Mouse (Mus musculus) adrenal gland, postnatal 14 days (tissue): Measurements from ENCODE around the gene Pygm. TPM values are rescaled to one million over a fixed set of nuclear protein-coding genes. Genes with fewer than 3 reads are reported as not detected.

Experiments
- DNase-seq: peaks from one replicate; pipeline ENCODE4 v3.0.0; 2021; ENCODE audit warnings: mixed read lengths
- total RNA-seq: library from RNA; stranded (reverse); gene quantifications from 2 replicates; pipeline ENCODE4 v1.2.3, GENCODE M21; 2021

The Pygm gene
- total RNA-seq, 1 experiment from 2014 or later: 85.7 TPM

DNA sequence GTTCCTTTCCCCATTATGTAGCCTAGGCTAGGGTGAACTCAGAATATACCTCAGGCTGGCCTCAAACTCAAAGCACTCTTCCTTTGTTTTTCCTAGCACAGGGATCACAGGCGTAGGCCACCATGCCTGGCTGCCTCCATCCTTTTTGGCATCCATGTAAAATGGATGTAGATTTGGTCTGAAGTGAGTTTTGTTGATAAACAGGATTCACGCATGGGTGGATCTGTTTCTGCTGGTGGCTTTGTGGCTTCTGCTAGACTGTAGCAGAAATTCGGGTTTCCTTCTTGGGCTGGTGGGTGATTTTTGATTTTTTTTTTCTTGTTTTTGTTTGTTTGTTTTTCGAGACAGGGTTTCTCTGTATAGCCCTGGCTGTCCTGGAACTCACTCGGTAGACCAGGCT is 25.7 kb downstream of the Pygm start:
- DNase-seq: no peak

DNA sequence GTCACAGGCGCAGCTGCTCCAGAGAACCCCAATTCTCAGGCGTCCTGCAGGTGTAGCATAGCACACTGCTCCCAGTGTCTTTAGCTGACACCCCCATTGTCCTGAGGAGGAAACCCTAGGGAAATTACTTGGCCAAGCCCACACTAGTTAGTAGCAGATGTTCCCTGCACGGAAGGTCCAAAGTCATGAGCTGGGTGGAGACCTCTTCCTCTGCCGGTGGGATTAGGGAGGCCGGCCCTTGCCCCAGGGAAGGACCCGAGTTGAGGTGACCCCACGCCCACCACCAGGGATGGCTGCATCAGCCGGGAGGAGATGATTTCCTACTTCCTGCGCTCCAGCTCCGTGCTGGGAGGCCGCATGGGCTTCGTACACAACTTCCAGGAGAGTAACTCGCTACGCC is 28.6 kb downstream of the Pygm start:
- no peak for DNase-seq

DNA sequence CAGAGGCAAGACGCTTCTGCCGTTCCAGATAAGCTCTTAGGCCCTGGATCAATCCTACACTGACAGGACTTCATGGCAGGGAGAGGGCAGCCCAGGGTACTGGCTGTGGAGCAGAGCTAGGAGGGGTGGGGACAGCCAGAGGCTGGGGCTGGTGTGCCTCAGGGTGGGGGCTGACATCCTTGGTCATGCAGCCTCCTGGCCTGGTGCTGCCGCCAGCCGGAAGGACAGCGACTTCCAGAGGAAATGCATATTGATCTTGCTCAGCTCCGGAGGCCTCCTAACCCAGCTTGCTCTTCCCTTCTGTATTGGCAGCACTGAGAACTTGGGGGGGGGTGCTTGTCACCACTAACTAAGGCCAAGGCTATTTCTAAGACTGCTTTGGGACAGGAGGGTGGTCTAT is 31.3 kb downstream of the Pygm start:
- DNase-seq: no peak

DNA sequence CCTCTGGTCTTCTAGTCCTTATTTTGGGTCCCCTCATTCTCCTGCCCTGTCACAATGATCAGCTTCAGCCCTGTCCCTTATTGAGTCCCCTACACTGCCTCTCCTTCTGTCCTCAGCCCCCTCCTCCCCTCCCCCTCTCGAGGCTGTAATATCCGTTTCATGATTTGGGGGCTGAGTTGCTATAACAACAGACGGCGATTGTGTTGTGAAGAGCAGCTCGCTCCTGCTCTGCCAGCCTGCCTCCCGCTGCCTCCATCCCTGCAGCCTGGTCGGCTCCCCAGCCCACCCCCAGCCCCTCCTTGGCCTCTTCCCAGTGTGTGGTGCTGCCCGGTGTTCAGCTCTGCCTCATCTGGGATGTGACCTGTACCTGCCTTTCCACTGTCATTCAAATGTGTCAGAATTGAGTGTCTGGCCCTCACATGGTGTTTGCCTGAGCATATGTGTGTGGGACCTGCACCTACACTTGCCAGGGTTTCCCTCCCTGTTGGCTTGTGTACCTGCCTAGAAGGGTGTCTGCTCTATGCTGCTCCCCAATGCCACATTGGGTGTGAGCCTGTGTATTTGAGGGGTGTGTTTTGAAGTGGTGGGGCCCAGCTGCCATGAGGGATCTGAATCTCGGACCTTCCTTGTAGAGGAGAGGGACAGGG is 32.0 kb downstream of the Pygm start:
- DNase-seq: no peak

DNA sequence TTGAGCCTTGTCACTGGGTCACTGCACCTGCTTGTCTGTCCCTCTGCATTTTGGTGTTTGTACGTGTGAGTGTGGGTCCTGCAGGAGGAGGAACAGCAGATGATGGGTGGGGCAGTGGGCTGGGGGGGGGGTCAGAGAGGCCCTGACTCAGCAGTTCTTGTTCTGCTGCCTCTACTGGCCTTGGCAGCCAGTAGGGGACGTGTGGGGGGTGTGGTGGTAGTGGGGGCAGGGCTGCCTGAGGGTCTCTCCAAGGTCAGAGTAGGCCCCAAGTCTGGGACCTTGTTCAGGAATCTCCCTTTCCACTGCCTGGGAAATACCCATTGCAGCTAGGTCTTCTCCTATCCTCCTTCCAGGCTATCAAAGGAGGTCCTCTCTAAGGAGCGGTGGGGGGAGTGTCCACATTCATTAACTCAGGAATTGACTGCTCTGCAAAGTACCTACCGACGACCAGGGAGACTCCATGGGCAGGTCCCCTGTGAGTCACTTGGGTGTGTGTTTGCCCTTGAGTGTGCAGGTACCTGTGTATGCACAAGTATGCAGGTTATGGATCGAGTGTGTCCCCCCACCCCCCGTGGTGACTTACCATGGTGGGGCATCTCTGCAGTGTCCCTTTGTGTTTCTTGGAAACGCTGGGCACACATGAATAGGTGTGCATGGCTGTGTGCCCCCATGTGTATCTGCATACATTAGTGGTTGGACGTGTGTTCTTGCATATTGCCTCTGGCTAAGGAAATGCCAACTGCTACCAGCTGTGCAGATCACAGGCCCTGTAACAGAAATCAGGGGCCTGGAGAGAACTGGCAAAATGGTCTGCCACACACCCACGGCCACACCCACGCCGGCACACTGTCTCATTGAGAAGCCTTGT is 32.9 kb downstream of the Pygm start:
- no peak for DNase-seq

DNA sequence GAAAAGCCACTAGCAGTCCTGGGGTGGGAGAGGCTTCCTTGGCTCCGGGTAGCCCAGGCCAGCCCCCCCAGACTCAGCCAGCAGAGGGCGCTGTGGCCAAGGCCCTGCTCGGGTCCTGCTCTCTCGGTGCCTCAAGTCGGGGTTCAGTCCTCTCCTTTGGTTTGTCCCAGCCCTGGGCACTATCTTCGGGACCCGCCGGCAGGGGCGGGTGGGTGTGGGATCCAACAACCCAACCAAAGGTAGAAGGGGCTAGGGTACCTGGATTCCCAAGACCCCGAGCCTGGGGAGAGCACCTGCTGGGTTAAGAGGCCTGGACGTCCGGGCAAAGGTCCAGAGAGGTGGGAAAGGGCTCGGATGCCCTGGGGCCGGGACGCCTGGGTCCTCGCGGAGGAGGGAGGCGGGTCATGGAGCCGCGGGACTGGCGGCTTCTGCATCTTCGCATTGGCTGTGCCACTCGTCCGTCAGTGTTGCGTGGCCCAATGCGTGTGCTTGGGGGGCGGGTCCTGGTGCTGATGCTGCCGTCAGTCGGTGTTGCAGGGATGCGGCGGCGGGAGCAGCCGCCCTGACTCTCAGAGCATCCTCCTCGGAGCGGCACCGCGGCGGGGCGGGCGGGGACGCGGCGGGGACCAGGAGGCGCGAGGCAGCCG is 34.2 kb downstream of the Pygm start, which contains the start of gene Nrxn2:
Gene Nrxn2 (plus strand): TSS at position 499 of the 647 bp plus-strand sequence.
- peak; percentile 92 for DNase-seq

DNA sequence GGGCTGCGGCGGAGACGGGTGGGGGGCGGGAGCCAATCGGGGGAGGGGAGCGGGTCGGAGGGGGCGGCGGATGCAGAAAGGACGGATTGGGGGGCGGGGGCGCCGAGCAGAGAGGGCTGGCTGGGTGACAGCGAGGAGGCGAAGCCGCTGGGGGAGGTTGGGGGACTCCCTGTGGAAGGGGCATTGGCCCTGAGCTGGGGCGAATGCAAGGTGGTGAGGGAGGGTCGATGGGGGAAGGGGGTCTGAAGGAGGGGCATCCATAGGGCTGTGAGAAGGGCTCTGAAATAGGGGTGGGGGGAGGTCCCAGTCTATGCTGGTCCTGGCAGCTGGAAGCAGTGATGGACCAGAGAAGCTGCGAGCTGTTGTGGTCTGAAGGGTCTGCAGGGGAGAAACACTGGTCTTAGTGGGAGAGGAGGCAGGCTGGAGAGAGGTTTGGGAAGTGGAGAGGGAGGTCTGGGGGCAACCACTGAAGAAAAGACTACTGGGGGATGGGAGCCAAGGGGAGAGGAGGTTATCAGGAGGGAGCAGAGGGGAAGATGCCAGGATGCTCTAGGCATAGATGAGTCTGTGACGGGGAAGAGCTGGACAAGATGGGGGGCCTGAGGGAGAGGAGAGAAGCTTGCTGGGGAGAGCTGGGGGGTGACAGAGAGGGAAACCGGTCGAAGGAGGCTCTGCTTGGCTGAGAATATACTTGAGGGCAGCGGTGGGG is 34.9 kb downstream of the Pygm start:
- DNase-seq: no peak

DNA sequence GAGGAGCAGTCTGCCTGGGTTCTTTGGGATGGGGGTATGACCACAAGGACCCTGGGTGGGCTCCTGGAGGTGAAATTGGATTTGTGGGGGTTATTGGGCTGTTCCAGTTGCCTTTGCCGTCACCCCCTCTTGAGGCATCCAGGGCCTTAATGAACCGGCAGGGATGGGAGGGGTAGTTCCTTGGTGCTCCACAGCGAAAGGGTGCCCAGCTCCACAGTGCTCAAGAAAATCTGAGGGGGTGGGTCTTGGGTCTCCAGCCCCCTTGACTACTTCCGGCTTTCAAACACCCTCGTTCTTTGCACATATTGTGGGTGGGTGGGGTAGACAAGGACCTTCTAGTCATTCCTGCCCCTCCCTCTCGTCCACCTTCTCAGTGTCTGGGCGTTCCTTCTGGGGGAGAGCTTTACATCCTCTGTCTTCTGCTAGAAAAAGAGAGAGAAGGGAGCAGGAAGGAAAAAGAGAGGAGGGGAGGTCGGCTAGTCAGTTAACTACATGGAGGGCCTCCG is 35.7 kb downstream of the Pygm start:
- no peak for DNase-seq

DNA sequence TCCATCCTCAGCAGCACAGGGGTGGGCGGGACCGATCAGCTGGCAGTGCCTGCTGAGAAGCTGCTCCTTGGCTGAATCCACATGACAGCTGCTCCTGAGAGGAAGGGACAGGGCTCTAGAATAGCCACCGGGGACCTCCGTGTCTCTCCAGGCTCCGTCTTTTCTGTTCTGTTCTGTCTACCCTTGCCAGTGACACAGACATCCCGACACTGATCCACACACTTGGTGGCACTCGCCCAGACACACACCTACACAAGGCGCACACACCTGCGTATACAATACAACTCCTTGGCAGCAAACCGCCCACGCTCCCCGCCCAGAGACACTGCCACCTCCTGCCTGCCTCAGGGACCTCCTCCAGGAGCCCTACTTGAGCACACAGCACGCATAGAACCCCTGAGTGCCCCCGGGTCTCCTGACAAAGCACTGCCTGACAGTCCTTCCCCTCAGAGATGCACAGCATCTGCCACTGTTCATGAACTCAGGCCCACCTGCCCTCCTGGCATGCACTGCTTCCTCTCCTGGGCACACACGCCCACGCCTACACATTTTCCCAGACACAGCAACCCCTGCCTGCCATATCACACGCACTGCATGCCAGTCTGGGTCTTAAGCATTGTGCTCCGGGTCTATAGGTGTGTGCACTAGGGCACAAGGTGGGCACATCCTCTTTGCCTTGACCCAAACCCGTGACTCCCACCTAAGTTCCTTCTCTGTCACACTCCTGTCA is 36.4 kb downstream of the Pygm start:
- no peak for DNase-seq

DNA sequence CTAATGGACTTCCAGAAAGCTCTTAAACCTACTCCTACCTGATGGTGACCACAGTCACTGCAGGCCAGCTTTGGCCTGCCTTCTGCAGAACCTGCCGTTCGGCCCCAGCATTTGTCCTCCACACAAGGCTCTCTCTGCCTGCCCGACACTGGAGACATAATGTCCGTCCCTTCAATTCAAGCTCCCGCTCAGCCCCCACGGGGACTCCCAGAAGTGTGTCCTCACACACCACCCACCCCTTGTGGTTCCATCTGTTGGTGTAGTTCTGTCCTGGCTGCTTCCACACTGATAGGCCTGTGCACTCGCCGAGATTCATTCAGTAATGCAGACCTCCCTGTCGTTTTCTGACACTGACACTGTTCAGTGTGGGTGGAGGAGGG is 37.0 kb downstream of the Pygm start:
- DNase-seq: no peak

DNA sequence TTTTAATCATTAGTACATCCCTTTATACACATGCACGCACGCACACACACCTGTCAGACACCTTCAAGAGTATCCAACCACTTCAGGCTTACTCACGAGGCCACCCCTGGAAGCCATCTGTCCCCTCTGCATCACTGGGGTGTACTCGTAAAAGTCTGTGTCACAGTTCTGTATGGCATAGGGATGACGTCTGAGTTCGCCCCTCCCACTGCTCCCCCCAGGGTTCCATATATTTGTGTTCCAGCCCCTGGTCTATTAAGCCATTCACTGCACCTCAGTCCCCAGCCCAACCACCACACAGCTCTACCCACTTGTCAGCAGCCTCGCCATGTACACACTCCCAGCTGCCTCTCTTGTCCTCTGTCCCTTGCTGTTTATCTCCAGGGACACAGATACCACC is 37.8 kb downstream of the Pygm start:
- DNase-seq: no peak

DNA sequence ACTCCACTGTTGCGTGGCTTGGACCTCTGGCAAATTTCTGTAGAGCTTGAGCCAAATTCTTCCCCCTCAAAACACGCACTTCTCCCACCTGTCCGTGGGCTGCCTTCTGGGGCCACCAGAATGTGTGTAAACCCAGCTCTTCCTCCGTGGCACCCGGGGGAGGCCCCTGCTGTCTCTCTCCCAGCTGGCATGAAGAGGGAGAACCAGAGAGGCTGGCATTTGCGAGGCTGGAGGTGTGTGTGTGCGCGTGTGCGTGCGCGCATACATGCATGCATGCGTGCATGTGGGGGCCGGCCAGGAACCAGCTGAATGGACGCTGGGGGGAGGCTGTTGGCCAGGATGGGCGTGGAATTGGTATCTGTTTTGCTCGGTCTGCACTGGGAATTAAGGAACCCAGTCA is 39.0 kb downstream of the Pygm start:
- DNase-seq: no peak

DNA sequence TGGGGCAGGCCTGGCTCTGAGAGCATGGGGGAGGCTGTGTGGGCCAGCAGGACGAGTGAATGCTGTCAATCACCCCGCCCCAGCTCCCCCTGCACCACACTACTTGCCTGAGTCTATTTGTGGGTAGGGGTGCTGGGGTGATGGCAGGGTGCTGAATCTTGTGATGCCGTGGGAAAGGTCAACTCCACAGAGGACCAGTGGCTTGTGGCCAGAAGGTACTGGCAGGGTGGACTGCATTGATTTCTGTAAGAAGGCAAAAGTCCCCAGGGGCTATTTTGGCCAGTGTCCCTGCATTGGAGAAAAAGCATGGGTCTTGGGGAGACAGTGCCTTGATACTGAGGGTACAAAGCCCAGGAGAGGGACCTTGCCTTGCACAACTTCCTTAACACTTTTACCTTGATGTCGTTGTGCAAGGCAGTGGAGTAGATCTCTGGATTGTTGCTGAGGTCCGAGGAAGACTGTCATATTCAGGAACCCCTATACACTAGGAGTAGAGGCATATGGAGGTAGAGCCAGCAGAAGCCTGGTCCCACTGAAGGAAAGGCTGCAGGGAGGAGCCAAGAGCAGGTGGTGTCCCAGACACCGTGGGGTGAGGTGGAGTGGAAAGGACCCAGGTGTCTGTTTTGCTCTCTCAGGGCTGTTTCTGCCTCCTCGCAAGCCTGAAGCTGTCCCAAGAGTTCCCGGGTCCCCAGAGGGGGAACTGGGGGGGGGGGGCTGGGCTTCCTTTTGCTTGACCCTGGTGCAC is 40.1 kb downstream of the Pygm start:
- DNase-seq: no peak

DNA sequence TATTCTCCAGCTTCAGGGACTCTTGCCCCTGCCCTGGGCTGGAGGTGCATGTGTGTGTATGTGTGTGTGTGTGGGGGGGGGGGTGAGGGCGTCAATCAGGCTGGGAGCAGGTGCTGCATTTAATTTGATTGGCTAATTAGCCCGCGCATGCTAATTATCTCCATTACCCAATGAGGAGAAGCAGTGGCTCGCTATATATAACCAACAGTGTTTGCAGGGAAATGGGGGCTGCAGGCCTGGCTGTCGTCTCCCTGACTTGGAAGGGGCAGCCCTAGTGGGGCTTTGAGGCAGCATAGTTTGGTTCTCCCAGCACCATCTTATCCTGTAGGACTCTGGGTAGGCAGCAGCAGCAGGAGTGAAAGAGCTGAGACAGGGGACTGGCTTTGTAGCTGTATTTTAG is 41.4 kb downstream of the Pygm start:
- DNase-seq: no peak

DNA sequence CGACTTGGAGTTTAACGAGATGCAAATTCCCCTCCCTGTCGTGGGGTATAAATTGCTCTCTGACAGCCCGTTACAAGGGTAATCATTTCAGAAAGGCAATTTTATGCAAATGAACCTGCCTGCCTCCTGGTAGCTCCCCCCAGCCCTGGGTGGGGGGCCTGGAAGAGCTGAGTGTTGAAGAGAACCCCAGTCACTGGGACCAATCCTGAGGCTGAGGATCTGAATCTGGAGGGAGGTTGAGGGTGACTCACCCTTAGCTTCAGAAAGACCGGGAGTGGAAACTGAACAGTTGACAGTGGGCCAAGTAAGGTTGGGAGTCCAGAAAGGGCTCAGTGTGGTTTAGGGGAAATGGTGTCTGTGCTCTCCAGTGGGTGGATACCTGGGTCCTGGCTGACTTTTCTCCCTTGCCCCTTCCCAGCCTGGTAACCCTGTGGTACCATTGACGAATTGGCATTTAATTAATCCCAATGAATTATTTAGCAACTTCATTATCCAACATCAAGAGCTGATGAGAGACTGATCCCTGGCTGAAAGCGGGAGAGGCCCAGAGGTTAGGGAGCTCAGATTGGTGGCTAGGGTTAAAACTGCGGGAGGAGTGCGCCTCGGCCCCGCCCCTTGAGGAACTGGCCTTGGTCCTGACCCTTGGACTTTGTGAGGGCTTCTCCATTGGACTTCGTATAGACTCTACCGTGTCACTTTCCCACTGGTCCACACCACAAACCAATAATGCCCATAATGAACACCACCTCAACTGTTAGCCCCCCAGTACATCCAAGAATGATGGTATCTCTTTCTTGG is 42.7 kb downstream of the Pygm start:
- DNase-seq: peak; percentile 79

DNA sequence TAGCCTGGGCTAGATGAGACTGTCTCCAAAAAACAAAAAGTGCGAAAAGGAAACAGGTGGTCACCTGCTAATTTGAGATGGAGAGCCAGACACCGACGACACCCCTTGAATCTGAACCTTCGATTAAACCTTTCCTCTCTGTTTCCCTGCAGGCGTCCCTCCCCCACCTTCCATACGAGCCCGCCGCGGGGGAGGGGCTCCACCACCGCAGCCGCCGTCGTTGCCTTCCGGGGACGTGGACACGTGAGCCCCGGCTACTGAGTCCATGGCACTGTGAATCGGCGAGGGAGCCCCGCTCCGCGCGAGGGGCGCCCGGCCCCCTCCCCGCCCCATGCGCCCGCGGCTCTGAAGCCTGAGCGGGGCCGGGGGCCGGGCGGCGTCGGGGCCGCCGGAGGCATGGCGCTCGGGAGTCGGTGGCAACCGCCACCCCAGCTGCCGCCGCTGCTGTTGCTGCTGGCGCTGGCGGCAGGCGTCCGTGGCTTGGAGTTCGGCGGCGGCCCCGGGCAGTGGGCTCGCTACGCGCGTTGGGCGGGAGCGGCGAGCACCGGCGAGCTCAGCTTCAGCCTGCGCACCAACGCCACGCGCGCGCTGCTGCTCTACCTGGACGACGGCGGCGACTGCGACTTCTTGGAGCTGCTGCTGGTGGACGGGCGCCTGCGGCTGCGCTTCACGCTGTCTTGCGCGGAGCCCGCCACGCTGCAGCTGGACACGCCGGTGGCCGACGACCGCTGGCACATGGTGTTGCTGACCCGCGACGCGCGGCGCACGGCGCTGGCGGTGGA is 43.6 kb downstream of the Pygm start:
- peak; percentile 73 for DNase-seq

DNA sequence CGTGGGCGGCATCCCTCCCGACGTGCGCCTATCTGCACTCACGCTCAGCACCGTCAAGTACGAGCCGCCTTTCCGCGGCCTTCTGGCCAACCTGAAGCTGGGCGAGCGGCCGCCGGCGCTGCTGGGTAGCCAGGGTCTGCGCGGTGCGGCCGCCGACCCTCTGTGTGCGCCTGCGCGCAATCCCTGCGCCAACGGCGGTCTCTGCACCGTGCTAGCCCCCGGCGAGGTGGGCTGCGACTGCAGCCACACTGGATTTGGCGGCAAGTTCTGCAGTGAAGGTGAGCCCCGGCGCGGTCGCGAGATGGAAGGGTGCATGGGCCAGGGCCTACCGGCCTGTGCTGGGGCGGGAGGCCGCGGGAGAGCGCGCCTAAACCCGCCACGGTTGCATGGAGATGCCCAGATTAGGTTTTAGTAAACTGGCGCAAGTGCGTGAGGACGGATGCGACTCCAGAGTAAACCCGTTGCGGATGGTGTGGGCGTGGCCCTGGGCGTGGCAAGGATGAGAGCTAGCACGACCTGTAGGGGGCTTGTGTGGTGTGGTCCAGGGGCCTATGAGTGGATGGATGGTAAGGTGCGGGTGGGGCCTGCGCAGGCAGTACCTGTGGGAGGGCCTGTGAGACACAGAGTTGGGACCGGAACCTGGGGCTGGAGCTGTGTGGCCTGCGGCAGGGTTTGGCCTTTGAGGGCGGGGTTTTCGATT is 44.5 kb downstream of the Pygm start:
- DNase-seq: peak; percentile 26

DNA sequence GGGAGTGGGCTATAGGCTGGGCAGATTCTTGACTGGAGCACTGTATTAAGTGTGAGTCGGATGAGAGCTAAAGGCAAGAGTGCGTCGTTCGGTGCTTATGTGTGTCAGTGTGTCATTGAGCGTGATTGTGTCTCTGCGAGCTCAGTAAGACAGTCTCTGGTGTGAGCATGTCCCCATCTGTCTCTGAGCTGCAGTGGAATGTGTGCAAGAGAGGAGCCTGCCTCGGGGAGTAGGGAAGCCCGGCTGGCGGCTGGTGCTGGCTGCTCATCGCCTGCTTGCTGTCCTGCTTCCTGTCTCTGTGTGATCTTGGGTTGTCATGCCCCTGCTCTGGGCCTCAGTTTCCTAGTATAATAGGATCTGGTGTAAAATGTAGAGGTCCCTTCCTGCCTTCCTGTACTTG is 58.8 kb downstream of the Pygm start:
- DNase-seq: no peak
